Mouse (Mus musculus) intestine, postnatal 0 days (tissue): ENCODE measurements around the gene Ktn1. TPM values are rescaled to one million over a fixed set of nuclear protein-coding genes. Genes with fewer than 3 reads are reported as not detected.

Source experiments
- ATAC-seq: fragments of 200-750 bp; cut with Nextera tagmentation; 2 replicates; pipeline ENCODE4 v1.8.0; 2017; ENCODE audit warnings: mild to moderate bottlenecking, moderate TSS enrichment, moderate library complexity
- H3K27ac ChIP-seq: fragments of 300-500 bp; sonication (generic); 2 replicates; pipeline ENCODE4 v1.5.1; 2014; ENCODE audit warnings: mild to moderate bottlenecking, low read depth, low read length, moderate library complexity
- H3K27me3 ChIP-seq: fragments of 300-500 bp; sonication (generic); replicated peaks from 2 replicates; pipeline ENCODE4 v1.6.1; 2014; ENCODE audit warnings: low read length, mixed read lengths; ENCODE audit not compliant: control insufficient read depth, insufficient read depth
- H3K36me3 ChIP-seq: fragments of 300-500 bp; sonication (generic); 2 replicates; pipeline ENCODE4 v1.6.1; 2014; ENCODE audit warnings: mild to moderate bottlenecking, moderate library complexity; ENCODE audit not compliant: control insufficient read depth, insufficient read depth
- H3K4me1 ChIP-seq: fragments of 300-500 bp; sonication (generic); replicated peaks from 2 replicates; pipeline ENCODE4 v1.6.1; 2014; ENCODE audit warnings: antibody characterized with exemption, low read length, mixed read lengths; ENCODE audit not compliant: control insufficient read depth, insufficient read depth
- H3K4me2 ChIP-seq: fragments of 300-500 bp; sonication (generic); replicated peaks from 2 replicates; pipeline ENCODE4 v1.6.1; 2014; ENCODE audit warnings: low read depth, mild to moderate bottlenecking, moderate library complexity
- H3K4me3 ChIP-seq: fragments of 300-500 bp; sonication (generic); 2 replicates; pipeline ENCODE4 v1.5.1; 2014; ENCODE audit warnings: low read depth, low read length
- H3K9ac ChIP-seq: fragments of 300-500 bp; sonication (generic); 2 replicates; pipeline ENCODE4 v1.6.1; 2014; ENCODE audit warnings: mild to moderate bottlenecking, low read depth, low read length
- H3K9me3 ChIP-seq: fragments of 300-500 bp; sonication (generic); 2 replicates; pipeline ENCODE4 v1.6.1; 2016; ENCODE audit warnings: mixed run types; ENCODE audit not compliant: control insufficient read depth
- CTCF ChIP-seq: sonication (generic); IDR thresholded peaks from 2 replicates; pipeline ENCODE4 v1.5.1; 2016; ENCODE audit warnings: low read depth, mild to moderate bottlenecking, control low read depth, antibody characterized with exemption, moderate library complexity
- WGBS: fragments of 180-500 bp; shearing (Covaris S2); extraction: QIAGEN DNeasy Blood & Tissue Kit; methylation state at CpG from one replicate; pipeline ENCODE4 v1.1.7; 2014; 5-methylcytosine and 5-hydroxymethylcytosine counted together
- polyA plus RNA-seq: library from polyadenylated mRNA; unstranded; fragments of >200 nt; fragmentation: Nextera tagmentation; extraction: Ambion mirVana; gene quantifications from 2 replicates; pipeline ENCODE4 v1.2.1, GENCODE M21; 2015

The Ktn1 gene
- polyA plus RNA-seq, 1 experiment from 2014 or later = 33.7 TPM

DNA sequence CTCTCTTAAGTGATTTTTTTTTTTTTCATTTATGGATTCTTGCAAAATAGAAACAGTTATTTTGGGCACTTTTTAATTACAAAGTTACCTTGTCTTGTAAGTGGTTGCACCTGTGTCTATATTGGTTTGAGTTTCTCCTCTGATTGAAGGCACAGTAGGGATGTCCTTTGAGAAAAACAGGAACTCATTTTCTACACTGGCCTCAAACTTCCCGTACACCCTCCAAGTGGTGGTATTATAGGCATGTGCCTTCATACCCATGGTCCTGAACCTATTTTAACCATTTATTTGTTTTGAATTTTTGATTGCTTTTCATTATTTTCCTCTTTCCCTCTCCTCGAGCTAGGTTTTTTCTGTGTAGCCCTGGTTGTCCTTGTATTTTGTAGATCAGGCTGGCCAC is 7.2 kb downstream of the Ktn1 start:
- WGBS = 90% methylated on average over 2 of the region's 2 CpGs
- no peaks in the 10 kb centered on the region for H3K36me3 ChIP-seq
- H3K9me3 ChIP-seq = no peaks in the 10 kb centered on the region
- no peak overlapping the region for H3K4me3 ChIP-seq
- H3K27ac ChIP-seq = no peak overlapping the region
- H3K9ac ChIP-seq = no peak overlapping the region
- H3K4me2 ChIP-seq = no peak overlapping the region
- no peaks in the 10 kb centered on the region for H3K27me3 ChIP-seq
- no peak for ATAC-seq
- no peak for TF ChIP-seq CTCF
- no peaks in the 10 kb centered on the region for H3K4me1 ChIP-seq

DNA sequence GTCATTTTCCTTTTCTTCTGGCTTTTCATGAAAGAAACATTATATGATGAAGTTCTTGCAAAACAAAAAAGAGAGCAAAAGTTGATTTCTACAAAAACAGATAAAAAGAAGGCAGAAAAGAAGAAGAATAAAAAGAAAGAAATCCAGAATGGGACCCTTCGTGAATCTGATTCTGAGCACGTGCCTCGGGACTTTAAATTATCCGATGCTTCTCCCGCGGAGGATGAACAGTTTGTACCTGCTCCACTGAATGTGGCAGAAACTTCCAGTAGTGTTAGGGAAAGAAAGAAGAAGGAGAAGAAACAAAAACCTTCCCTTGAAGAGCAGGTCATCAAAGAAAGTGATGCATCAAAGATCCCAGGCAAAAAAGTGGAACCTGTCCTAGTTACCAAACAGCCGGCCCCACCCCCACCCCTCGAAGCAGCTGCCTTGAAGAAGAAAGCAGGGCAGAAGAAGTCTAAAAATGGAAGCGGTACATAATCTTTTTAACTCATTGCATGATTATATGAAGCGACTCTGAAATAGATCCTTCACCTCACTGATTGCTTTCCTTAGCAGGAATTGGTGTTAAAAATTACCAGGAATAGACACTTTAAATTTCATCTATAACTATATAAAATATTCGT is 15.7 kb downstream of the Ktn1 start:
- Histone ChIP-seq H3K27me3 (no peaks in the 10 kb centered on the region), H3K4me1 (no peaks in the 10 kb centered on the region), H3K36me3 (peaks cover 7% of the 10 kb centered on the region; the same call in 1 of the 2 replicates), H3K27ac (no peak overlapping the region; the same call in 1 of the 2 replicates), H3K4me3 (no peak overlapping the region), H3K9ac (no peak overlapping the region), H3K9me3 (no peaks in the 10 kb centered on the region), H3K4me2 (no peak overlapping the region)
- no peak for TF ChIP-seq CTCF
- WGBS = 79% methylated on average over 11 of the region's 11 CpGs
- ATAC-seq = no peak

DNA sequence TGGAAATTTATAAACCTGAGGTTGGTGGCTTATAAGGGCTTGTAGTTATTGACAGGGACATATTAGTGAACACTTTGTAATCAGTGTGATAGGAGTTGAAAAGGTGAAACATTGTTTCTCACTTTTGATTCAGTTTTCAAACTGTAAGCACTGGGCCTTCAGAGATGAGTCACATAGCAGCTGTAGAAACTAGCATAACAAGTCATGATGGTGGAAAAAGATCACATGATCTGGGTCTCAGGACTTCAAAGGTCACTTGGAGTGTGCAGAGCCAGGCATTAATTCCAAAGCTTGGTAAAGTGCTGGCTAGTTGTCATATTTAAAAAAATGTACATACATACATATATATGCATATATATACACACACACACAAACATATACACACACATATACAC is 16.2 kb downstream of the Ktn1 start:
- H3K27me3 ChIP-seq = no peaks in the 10 kb centered on the region
- H3K27ac ChIP-seq = no peak overlapping the region
- no peaks in the 10 kb centered on the region for H3K4me1 ChIP-seq
- H3K9me3 ChIP-seq = no peaks in the 10 kb centered on the region
- peak; percentile 88 for ATAC-seq
- no peak overlapping the region for H3K4me2 ChIP-seq
- no peak overlapping the region for H3K9ac ChIP-seq
- H3K36me3 ChIP-seq = peaks cover 11% of the 10 kb centered on the region; the same call in 1 of the 2 replicates
- TF ChIP-seq CTCF = no peak
- no peak overlapping the region for H3K4me3 ChIP-seq

DNA sequence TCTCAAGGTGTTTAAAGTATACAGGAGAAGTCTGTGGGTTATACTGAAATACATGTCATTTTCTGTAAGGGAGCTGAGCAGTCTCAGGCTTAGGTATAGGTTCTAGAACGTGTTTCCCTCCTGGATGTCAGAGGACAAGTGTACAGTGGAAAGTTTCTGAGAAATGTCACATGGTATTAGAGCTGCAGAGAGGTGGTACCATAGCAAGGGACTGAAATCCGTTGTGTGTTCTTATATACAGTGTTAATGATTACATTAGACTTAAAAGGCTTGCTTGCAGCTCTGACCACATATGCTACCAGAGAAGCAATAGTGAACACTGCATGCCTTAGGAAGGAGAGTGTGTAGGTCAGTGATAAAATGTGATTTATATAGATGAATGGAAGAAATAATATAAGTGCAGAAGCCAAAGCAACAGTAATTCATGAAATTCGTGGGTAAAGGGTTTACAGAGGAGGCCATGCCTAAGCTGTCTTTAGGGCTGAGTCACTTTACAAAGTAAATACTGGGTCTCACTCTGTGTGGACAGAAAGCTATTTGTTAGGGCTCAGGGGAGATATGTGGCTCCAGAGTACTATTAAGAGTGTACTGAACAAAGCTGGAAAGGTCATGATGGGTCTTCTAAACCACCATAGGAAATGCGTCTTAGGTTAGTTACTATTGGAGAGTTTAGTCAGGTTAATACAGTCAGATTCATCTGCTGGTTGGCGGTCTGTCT is 17.0 kb downstream of the Ktn1 start:
- Histone ChIP-seq H3K27ac (no peak overlapping the region), H3K27me3 (no peaks in the 10 kb centered on the region), H3K4me1 (no peaks in the 10 kb centered on the region), H3K9ac (no peak overlapping the region), H3K4me2 (no peak overlapping the region), H3K9me3 (no peaks in the 10 kb centered on the region), H3K36me3 (peaks cover 13% of the 10 kb centered on the region; the same call in 1 of the 2 replicates), H3K4me3 (no peak overlapping the region)
- 66% methylated on average over 5 of the region's 5 CpGs for WGBS
- TF ChIP-seq CTCF = no peak
- peak; percentile 43; the same call in 1 of the 2 replicates for ATAC-seq

DNA sequence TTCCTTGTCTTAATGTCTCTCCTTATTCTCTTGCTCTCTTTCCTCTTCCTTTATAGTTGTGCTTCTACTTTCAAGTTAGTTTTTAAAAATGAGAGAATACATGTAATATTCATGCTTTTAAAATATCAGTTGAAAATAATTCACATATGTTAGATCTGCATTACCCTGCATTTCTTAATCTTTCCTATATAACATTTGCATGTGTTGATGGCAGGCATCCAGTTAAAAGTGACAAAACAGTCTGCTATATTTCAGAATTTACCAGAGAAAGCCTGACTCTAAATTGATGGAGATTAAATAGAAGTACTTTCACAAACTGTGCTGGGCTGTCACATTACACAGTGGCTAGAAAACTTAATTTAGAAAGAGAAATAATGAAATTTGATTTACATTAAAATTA is 19.8 kb downstream of the Ktn1 start:
- Histone ChIP-seq H3K4me2 (no peak overlapping the region), H3K9me3 (no peaks in the 10 kb centered on the region), H3K27ac (no peak overlapping the region), H3K36me3 (peaks cover 25% of the 10 kb centered on the region), H3K9ac (no peak overlapping the region), H3K27me3 (no peaks in the 10 kb centered on the region), H3K4me3 (no peak overlapping the region), H3K4me1 (no peaks in the 10 kb centered on the region)
- no peak for ATAC-seq
- TF ChIP-seq CTCF = no peak

DNA sequence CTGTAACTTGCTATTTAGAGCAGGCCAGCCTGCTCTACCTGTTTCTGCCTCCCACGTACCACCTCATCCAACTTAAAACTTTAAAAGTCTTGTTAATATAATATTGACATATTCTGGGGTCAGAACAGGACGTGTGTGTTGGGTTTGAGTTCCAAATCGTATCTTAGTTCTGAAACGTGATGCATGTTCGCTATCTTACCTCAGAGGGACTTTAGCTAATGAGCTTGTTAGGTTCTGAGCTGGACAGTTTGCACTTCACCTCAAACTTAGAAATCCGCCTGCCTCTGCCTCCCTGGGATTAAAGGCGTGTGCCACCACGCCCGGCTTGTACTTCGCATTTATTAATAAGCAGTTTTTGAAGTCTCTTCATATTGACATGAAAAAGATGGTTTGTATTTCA is 34.6 kb downstream of the Ktn1 start:
- 94% methylated on average over 10 of the region's 10 CpGs for WGBS
- peaks cover 73% of the 10 kb centered on the region for H3K36me3 ChIP-seq
- H3K9me3 ChIP-seq = no peaks in the 10 kb centered on the region
- no peak overlapping the region for H3K4me2 ChIP-seq
- H3K27me3 ChIP-seq = no peaks in the 10 kb centered on the region
- H3K4me1 ChIP-seq = no peaks in the 10 kb centered on the region
- no peak overlapping the region for H3K9ac ChIP-seq
- no peak for TF ChIP-seq CTCF
- H3K27ac ChIP-seq = no peak overlapping the region
- H3K4me3 ChIP-seq = no peak overlapping the region
- no peak for ATAC-seq
